Mouse (Mus musculus): ENCODE measurements around the gene a. TPM values are rescaled to one million over a fixed set of nuclear protein-coding genes. Genes with fewer than 3 reads are reported as not detected.
"Not testable (repeated sequence)": the region's sequence is repeated elsewhere in the genome, so short reads cannot be mapped to it uniquely, and the experiment has no call there.

a gene
- polyA plus RNA-seq, 1 experiment = not detected

DNA sequence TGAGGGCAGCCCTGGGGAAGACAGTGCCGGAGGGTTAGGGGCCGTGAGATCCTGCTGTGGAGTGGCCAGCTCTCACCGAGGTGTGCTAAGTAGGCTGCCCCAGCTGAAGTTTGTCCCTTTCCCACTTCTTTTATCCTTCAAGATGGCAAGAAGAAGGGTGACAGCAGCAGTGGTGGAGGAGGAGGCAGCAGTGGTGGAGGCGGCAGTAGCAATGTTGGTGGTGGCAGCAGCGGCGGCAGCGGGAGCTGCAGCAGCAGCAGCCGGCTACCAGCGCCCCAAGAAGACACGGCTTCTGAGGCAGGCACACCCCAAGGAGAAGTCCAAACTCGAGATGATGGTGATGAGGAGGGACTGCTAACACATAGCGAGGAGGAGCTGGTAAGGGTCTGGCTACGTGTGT, 72.5 kb downstream of the a start:
- no peak for TF ChIP-seq POLR2A (IDR thresholded peaks at IDR 0.05; ENCODE audit: insufficient read depth, low read depth, low read length)
- TF ChIP-seq CTCF (IDR thresholded peaks at IDR 0.05; ENCODE audit: insufficient read depth, low read depth, low read length) = no peak

DNA sequence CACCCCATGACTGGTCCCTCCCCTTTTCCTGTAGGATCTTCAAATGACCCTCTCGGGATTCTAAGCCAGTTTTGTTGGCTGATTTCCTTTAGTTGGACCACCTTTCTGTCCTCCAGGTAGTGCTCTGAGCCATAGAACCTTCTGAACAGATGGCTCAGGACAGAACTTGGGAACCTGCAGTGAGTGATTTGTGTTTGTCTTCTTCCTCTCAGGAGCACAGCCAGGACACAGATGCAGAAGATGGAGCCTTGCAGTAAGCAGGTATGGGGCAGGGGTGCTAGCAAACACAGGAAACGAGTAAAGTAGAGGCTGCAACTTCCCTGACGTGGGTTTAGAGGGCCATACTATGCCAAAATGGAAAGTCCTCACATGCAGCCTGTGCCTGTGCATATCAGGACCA, 74.5 kb downstream of the a start:
- Histone ChIP-seq H3K27ac (ENCODE audit: insufficient read depth, low read depth, low read length) (no peak overlapping the region), H3K4me1 (ENCODE audit: control insufficient read depth, insufficient read depth, low read length) (no peaks in the 10 kb centered on the region), H3K4me3 (ENCODE audit: insufficient read depth, low read depth, low read length) (no peak overlapping the region)
- no peak for TF ChIP-seq POLR2A (IDR thresholded peaks at IDR 0.05; ENCODE audit: insufficient read depth, low read depth, low read length)
- TF ChIP-seq CTCF (IDR thresholded peaks at IDR 0.05; ENCODE audit: insufficient read depth, low read depth, low read length) = no peak
- WGBS = 79% methylated on average over 3 of the region's 3 CpGs

More for the DNA sequence above, 72.5 kb downstream of the a start:
- WGBS = 89% methylated on average over 13 of the region's 13 CpGs
- Histone ChIP-seq H3K27ac (ENCODE audit: insufficient read depth, low read depth, low read length) (no peak overlapping the region), H3K4me3 (ENCODE audit: insufficient read depth, low read depth, low read length) (no peak overlapping the region), H3K4me1 (ENCODE audit: control insufficient read depth, insufficient read depth, low read length) (no peaks in the 10 kb centered on the region)

DNA sequence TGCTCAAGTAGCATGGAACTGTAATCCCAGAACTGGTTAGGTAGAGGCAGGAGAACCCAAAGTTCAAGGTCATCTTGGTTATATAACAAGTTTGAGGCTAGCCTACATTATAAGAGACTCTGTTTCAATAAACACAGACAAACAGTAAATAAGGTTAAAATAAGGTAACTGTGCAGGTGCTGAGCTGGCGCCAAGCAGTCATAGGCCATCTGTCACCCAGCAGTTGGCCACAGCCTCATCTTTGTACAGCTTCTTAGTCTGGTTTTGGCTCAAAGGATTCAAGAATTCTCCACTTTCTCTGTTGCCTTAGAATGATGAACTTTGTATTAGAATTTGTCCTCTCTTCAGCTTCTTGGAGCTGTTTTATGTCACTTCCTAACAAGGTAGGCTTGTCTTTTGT, 76.9 kb downstream of the a start:
- no peak for TF ChIP-seq CTCF (IDR thresholded peaks at IDR 0.05; ENCODE audit: insufficient read depth, low read depth, low read length)
- 100% methylated on average over 1 of the region's 1 CpGs for WGBS
- Histone ChIP-seq H3K27ac (ENCODE audit: insufficient read depth, low read depth, low read length) (no peak overlapping the region), H3K4me3 (ENCODE audit: insufficient read depth, low read depth, low read length) (no peak overlapping the region), H3K4me1 (ENCODE audit: control insufficient read depth, insufficient read depth, low read length) (no peaks in the 10 kb centered on the region)

DNA sequence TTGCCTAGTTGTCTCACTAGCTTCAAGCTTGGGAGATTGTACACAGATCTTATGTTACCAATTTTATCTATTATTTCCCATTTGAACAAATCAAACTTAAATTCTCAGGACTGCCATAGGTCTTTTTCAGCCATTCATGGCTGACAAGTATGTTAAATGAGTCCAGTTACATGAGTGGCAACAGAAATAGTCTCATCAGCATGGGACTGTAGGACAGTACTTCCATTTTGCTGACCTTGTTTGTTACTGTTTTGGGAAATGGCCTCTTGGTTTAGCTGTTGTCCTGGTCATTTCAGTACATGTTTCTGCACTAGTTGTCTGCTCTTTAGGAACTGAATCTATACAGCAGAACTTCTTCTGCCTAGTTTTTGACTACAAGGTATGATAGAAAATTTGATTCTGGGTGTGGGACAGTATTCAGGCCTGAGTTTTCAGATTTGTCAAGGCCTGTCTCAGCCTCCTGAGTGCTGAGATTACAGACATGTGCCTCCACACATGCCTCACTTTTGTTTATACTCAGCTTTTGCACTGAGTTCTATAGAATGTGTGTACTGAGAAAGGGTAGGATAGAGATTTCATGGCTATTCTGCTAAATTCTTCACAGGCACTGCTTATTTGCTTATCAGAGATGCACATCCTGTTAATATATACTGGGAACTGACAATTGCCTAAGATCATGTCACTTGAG, 78.9 kb downstream of the a start:
- Histone ChIP-seq H3K4me1 (ENCODE audit: control insufficient read depth, insufficient read depth, low read length) (no peaks in the 10 kb centered on the region), H3K27ac (ENCODE audit: insufficient read depth, low read depth, low read length) (no peak overlapping the region), H3K4me3 (ENCODE audit: insufficient read depth, low read depth, low read length) (no peak overlapping the region)
- TF ChIP-seq POLR2A (IDR thresholded peaks at IDR 0.05; ENCODE audit: insufficient read depth, low read depth, low read length) (no peak), CTCF (IDR thresholded peaks at IDR 0.05; ENCODE audit: insufficient read depth, low read depth, low read length) (no peak)

- TF ChIP-seq POLR2A (IDR thresholded peaks at IDR 0.05; ENCODE audit: insufficient read depth, low read depth, low read length) = no peak
- no peak for TF ChIP-seq CTCF (IDR thresholded peaks at IDR 0.05; ENCODE audit: insufficient read depth, low read depth, low read length)
- H3K4me1 ChIP-seq (ENCODE audit: control insufficient read depth, insufficient read depth, low read length) = no peaks in the 10 kb centered on the region
- H3K4me3 ChIP-seq (ENCODE audit: insufficient read depth, low read depth, low read length) = no peak overlapping the region
- WGBS = 62% methylated on average over 2 of the region's 2 CpGs
- H3K27ac ChIP-seq (ENCODE audit: insufficient read depth, low read depth, low read length) = no peak overlapping the region
Observed at GRCm38 (mm10) chr2:154876621-154877020, 85.4 kb downstream of the a start.

GRCm38 (mm10) chr2:154891585-154891984, 100.4 kb downstream of the a start:
- WGBS = 15% methylated on average over 2 of the region's 2 CpGs

DNA sequence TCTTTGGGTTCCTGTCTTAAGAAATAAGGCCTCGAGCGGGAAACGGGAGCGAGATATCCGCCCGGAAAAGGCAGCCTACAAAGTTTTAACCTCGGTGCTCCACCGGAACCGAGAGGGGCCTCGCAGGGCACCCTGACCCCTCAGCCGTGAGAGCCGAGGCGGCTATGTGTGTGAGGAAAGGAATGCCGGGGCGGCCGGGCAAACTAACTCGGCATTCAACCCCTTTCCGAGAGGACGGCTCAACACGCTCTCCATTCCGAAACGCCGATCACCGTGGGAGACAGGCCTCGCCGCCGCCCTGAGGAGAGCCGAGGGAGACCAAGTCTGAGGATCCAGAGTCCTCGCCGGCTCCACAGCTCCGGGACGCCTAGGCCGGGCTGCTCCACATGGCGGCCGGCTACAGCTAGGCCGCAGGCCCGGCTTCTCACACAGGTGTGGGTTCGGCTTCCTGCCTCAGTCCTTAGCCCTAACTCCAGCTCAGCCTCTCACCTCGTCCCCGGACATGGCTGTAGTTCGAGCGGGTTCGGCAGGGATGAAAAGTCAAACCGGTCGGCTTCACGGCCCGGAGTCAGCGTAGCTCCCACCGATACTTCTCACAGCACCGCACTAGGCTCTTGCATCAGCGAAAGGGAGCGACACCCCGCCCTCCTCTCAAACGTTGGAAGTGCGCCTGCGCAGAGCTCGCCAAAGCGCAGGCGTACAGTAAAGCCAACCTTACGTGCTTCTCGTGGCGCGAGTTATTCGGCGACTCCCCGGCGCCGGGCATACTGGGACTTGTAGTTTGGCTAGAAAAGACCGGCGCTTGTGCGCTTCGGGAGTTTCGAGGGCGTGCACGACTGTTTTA, 101.2 kb downstream of the a start, which contains the start of gene Eif2s2:
Eif2s2 (minus strand) TSS at position 735 of the 844 bp plus-strand sequence.
- Histone ChIP-seq H3K4me1 (ENCODE audit: control insufficient read depth, insufficient read depth, low read length) (peaks cover 5% of the 10 kb centered on the region), H3K4me3 (ENCODE audit: insufficient read depth, low read depth, low read length) (peak within 1 kb of the TSS; percentile 69), H3K27ac (ENCODE audit: insufficient read depth, low read depth, low read length) (peak within 1 kb of the TSS; percentile 10; the same call in 1 of the 2 replicates)
- TF ChIP-seq POLR2A (IDR thresholded peaks at IDR 0.05; ENCODE audit: insufficient read depth, low read depth, low read length) = no peak; the same call in 1 of the 2 replicates
- WGBS = under 1% methylated on average over 75 of the region's 75 CpGs

More at GRCm38 (mm10) chr2:154891585-154891984, 100.4 kb downstream of the a start:
- Histone ChIP-seq H3K4me3 (ENCODE audit: insufficient read depth, low read depth, low read length) (peak overlapping the region; percentile 69; the same call in 1 of the 2 replicates), H3K27ac (ENCODE audit: insufficient read depth, low read depth, low read length) (no peak overlapping the region), H3K4me1 (ENCODE audit: control insufficient read depth, insufficient read depth, low read length) (peaks cover 5% of the 10 kb centered on the region)
- no peak for TF ChIP-seq CTCF (IDR thresholded peaks at IDR 0.05; ENCODE audit: insufficient read depth, low read depth, low read length)
- no peak for TF ChIP-seq POLR2A (IDR thresholded peaks at IDR 0.05; ENCODE audit: insufficient read depth, low read depth, low read length)

- peaks cover 5% of the 10 kb centered on the region for H3K4me1 ChIP-seq (ENCODE audit: control insufficient read depth, insufficient read depth, low read length)
- H3K27ac ChIP-seq (ENCODE audit: insufficient read depth, low read depth, low read length) = no peak overlapping the region
- peak overlapping the region; percentile 26 for H3K4me3 ChIP-seq (ENCODE audit: insufficient read depth, low read depth, low read length)
- 5% methylated on average over 12 of the region's 12 CpGs for WGBS
- TF ChIP-seq CTCF (IDR thresholded peaks at IDR 0.05; ENCODE audit: insufficient read depth, low read depth, low read length) (no peak), POLR2A (IDR thresholded peaks at IDR 0.05; ENCODE audit: insufficient read depth, low read depth, low read length) (no peak)
Observed at GRCm38 (mm10) chr2:154893045-154893385, 101.8 kb downstream of the a start.

- H3K4me3 ChIP-seq (ENCODE audit: insufficient read depth, low read depth, low read length) = no peak overlapping the region
- WGBS = 70% methylated on average over 4 of the region's 4 CpGs
- TF ChIP-seq CTCF (IDR thresholded peaks at IDR 0.05; ENCODE audit: insufficient read depth, low read depth, low read length) (no peak), POLR2A (IDR thresholded peaks at IDR 0.05; ENCODE audit: insufficient read depth, low read depth, low read length) (no peak)
- no peak overlapping the region for H3K27ac ChIP-seq (ENCODE audit: insufficient read depth, low read depth, low read length)
- peaks cover 5% of the 10 kb centered on the region for H3K4me1 ChIP-seq (ENCODE audit: control insufficient read depth, insufficient read depth, low read length)
Observed at GRCm38 (mm10) chr2:154893548-154893947, 102.3 kb downstream of the a start.

DNA sequence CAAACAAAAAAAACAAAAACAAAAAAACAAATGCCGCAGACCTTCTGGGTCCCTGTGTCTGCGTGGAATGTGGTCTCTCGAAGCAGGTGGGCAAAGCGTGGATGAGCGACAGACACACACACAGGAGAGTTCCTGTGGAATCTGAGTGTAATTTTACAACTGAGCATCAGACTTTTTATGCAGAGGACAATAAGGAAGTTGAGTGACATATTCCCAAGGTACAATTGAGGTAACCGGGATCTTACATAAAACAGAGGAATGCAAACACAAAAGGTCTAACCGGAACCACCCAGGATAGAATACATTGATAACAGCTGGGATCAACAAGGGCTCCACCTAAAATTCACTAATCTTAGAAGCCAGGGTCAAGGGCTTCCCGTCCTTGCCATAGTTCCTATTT, 107.8 kb downstream of the a start:
- 92% methylated on average over 8 of the region's 8 CpGs for WGBS
- H3K4me1 ChIP-seq (ENCODE audit: control insufficient read depth, insufficient read depth, low read length) = not testable (repeated sequence)

DNA sequence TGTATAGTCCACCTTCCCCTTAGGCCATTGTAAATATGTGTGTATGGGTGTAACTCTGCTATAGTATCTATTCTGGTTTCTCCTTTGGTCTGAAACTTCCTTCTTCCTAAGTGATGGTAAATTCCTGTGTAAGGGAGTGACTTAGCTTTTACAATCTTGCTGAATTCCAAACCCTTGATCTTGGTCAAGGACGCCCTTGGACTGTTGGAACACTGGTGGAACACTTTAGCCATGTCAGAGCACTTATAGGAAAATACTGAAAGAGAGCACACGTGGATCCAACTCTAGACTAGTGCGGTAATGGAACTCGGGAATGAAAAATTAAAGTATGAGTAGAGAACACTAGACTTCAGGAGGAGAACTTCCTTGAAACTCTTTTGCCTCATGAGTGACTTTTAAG, 108.2 kb downstream of the a start:
- H3K27ac ChIP-seq (ENCODE audit: insufficient read depth, low read depth, low read length); H3K4me1 ChIP-seq (ENCODE audit: control insufficient read depth, insufficient read depth, low read length); H3K4me3 ChIP-seq (ENCODE audit: insufficient read depth, low read depth, low read length): not testable (repeated sequence)
- 87% methylated on average over 4 of the region's 4 CpGs for WGBS

More for the DNA sequence above, 107.8 kb downstream of the a start:
- not testable (repeated sequence) for H3K4me3 ChIP-seq (ENCODE audit: insufficient read depth, low read depth, low read length); H3K27ac ChIP-seq (ENCODE audit: insufficient read depth, low read depth, low read length)
